Mouse (Mus musculus) heart, embryonic 13.5 days (tissue): Measurements from ENCODE around the gene Gnaz. TPM values are rescaled to one million over a fixed set of nuclear protein-coding genes. Genes with fewer than 3 reads are reported as not detected.

Experiments
- ATAC-seq: fragments of 200-750 bp; cut with Nextera tagmentation; 2 replicates; pipeline ENCODE4 v1.8.0; 2017; ENCODE audit warnings: moderate TSS enrichment; ENCODE audit not compliant: insufficient number of reproducible peaks, low FRiP score, low TSS enrichment; ENCODE audit errors: extremely low read depth
- H3K27ac ChIP-seq: fragments of 300-500 bp; sonication (generic); replicated peaks from 2 replicates; pipeline ENCODE4 v1.5.1; 2015; ENCODE audit warnings: moderate library complexity, mild to moderate bottlenecking, inconsistent platforms
- H3K27me3 ChIP-seq: fragments of 300-500 bp; sonication (generic); replicated peaks from 2 replicates; pipeline ENCODE4 v1.6.1; 2015; ENCODE audit warnings: mild to moderate bottlenecking, inconsistent platforms
- H3K36me3 ChIP-seq: fragments of 300-500 bp; sonication (generic); 2 replicates; pipeline ENCODE4 v1.6.1; 2015; ENCODE audit warnings: mild to moderate bottlenecking, inconsistent platforms
- H3K4me1 ChIP-seq: fragments of 300-500 bp; sonication (generic); 2 replicates; pipeline ENCODE4 v1.6.1; 2015; ENCODE audit warnings: inconsistent platforms
- H3K4me2 ChIP-seq: fragments of 300-500 bp; sonication (generic); 2 replicates; pipeline ENCODE4 v1.6.1; 2015; ENCODE audit warnings: inconsistent platforms, mild to moderate bottlenecking, moderate library complexity
- H3K4me3 ChIP-seq: fragments of 300-500 bp; sonication (generic); 2 replicates; pipeline ENCODE4 v1.5.1; 2015; ENCODE audit warnings: moderate library complexity, mild to moderate bottlenecking, inconsistent platforms
- H3K9ac ChIP-seq: fragments of 300-500 bp; sonication (generic); 2 replicates; pipeline ENCODE4 v1.6.1; 2015; ENCODE audit warnings: inconsistent platforms, mild to moderate bottlenecking, moderate library complexity
- H3K9me3 ChIP-seq: fragments of 300-500 bp; sonication (generic); 2 replicates; pipeline ENCODE4 v1.6.1; 2016; ENCODE audit warnings: inconsistent platforms
- WGBS: fragments of 180-500 bp; shearing (Covaris S2); methylation state at CpG from one replicate; pipeline ENCODE4 v1.1.7; 2015; ENCODE audit warnings: mixed read lengths; 5-methylcytosine and 5-hydroxymethylcytosine counted together
- polyA plus RNA-seq: library from polyadenylated mRNA; unstranded; fragments of >200 nt; fragmentation: Nextera tagmentation; extraction: Ambion mirVana; gene quantifications from 2 replicates; pipeline ENCODE4 v1.2.1, GENCODE M21; 2015

Gnaz gene
- polyA plus RNA-seq, 1 experiment from 2014 or later: 1.3 TPM

DNA sequence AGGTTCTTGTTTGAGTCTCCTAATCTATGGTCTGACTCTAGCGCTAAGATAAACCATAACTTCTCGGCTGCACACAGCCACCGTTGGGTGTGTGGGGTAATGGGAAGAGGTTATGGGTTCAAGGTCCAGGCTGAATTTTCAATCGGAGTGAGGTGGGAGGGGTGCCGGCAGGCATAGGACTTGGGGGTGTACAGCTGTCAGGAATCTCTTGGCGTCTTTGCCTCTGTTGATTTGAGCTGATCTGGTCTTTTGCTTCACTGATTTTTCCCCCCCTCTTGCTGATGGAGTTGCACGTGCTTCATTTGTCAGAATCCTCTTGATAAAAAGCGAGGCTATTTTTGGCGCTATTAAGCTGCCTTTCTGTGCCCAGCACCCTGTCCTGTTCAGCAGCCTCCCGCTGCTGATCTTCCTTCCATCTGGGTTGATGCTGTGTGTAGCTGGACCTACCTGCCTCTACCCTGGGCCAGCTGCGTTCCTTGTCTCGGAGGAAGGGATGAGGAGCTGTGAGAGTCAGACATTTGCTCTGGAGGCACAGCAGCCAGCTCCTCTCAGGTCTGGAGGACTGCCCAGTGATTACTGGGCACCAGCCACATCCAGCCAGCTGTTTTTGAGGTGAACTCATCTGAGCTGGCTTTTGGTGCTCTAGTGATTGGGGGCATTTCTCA, 96.5 kb downstream of the Gnaz start:
- peak overlapping the region; percentile 63 for H3K9ac ChIP-seq
- H3K27ac ChIP-seq: no peak overlapping the region; the same call in 1 of the 2 replicates
- H3K9me3 ChIP-seq: no peaks in the 10 kb centered on the region
- H3K4me1 ChIP-seq: peaks cover 71% of the 10 kb centered on the region
- H3K27me3 ChIP-seq: peaks cover 20% of the 10 kb centered on the region
- H3K4me3 ChIP-seq: peak overlapping the region; percentile 90
- 33% methylated on average over 12 of the region's 12 CpGs for WGBS
- H3K4me2 ChIP-seq: peak overlapping the region; percentile 77
- H3K36me3 ChIP-seq: peaks cover 10% of the 10 kb centered on the region
- ATAC-seq: no peak

DNA sequence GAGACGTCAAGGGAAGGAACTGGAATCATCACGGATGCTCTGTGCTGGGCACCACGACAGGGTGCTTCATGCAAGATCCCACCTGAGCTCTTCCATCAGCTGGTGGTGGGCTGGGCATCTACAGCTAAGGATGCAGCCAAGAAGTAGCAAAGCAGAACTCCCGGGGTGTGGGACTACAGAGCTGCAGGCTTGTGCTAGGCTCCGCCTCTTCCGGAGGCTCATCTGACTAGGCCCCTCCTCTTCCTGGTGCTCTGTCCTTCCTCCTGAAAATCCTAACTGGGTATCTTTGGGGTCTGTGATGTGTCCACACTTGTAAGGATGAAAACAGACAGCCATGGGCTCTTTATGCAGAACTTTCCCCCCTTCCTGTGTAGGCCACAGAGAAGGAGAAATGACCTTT, 98.7 kb downstream of the Gnaz start:
- H3K4me2 ChIP-seq: no peak overlapping the region
- WGBS: 81% methylated on average over 6 of the region's 6 CpGs
- H3K27me3 ChIP-seq: peaks cover 15% of the 10 kb centered on the region
- H3K9ac ChIP-seq: no peak overlapping the region; the same call in 1 of the 2 replicates
- ATAC-seq: no peak
- H3K36me3 ChIP-seq: peaks cover 10% of the 10 kb centered on the region
- H3K27ac ChIP-seq: no peak overlapping the region
- H3K4me3 ChIP-seq: no peak overlapping the region
- peaks cover 85% of the 10 kb centered on the region for H3K4me1 ChIP-seq
- no peaks in the 10 kb centered on the region for H3K9me3 ChIP-seq

Other genes with a start within 250 kb of the Gnaz start
- gene Rsph14, start 65.4 kb downstream of the Gnaz start, polyA plus RNA-seq: not detected in 2 replicates
- gene Rab36, start 69.9 kb downstream of the Gnaz start, polyA plus RNA-seq: 3.5 and 3.9 TPM in 2 replicates
- gene Bcr, start 93.4 kb downstream of the Gnaz start, polyA plus RNA-seq: 14.3 and 15.4 TPM in 2 replicates
- gene Specc1l, start 244.9 kb downstream of the Gnaz start, polyA plus RNA-seq: 19.6 and 19.9 TPM in 2 replicates